Mouse (Mus musculus): ENCODE results near the gene Camk1d.

GRCm38 (mm10) chr2:5674512-5674911, 39.8 kb downstream of the Camk1d start:
- TF ChIP-seq POLR2A (IDR thresholded peaks at IDR 0.05; ENCODE audit: borderline replicate concordance, insufficient read depth, low read length) (no peak), CTCF (IDR thresholded peaks at IDR 0.05; ENCODE audit: borderline replicate concordance, insufficient read depth, low read depth, low read length) (no peak)
